Mouse (Mus musculus) cerebellum, adult 2 months (tissue): ENCODE results near the gene Psmb7.

Experiments
- CTCF ChIP-seq: fragments of 200-500 bp; IDR thresholded peaks from 2 replicates; pipeline ENCODE4 v1.5.1; 2011; ENCODE audit warnings: low read depth, mild to moderate bottlenecking, control low read depth, low read length, moderate library complexity, borderline replicate concordance; ENCODE audit not compliant: insufficient read depth
- POLR2A ChIP-seq: fragments of 200-500 bp; IDR thresholded peaks from 2 replicates; pipeline ENCODE4 v1.6.1; 2011; ENCODE audit warnings: low read length, control low read depth, borderline replicate concordance; ENCODE audit not compliant: insufficient read depth

- TF ChIP-seq POLR2A (no peak), CTCF (no peak)
These were observed 9.8 kb upstream of the Psmb7 start for GRCm38 (mm10) chr2:38653694-38654093.
